Mouse (Mus musculus): ENCODE results near the gene Kri1.

DNA sequence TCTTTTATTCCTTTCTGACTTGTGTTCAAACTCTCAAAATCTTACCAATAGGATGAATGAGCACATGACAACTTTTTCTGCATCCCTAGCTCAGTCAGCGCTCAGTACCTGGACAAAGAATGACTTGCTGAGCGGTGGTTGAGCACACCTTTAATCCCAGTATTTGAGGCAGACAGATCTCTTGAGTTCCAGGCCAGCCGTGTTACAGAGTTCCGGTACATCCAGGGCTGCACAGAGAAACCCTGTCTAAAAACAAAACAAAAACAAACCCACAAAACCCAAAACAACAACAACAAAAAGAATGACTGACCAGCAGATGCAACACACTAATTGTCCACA, 32.5 kb upstream of the Kri1 start:
- TF ChIP-seq POLR2A (IDR thresholded peaks at IDR 0.05; ENCODE audit: borderline replicate concordance, extremely low read depth, insufficient read depth, insufficient read length, poor library complexity, severe bottlenecking) (no peak), CTCF (IDR thresholded peaks at IDR 0.05; ENCODE audit: borderline replicate concordance, extremely low read depth, insufficient read depth, insufficient read length) (no peak)
